Mouse (Mus musculus) olfactory bulb, adult 2 months (tissue): Measurements from ENCODE around the gene Dhrs1.

Experiments
- CTCF ChIP-seq: fragments of 200-500 bp; IDR thresholded peaks from 2 replicates; pipeline ENCODE4 v1.5.1; 2012; ENCODE audit warnings: low read depth, mild to moderate bottlenecking, low read length, moderate library complexity; ENCODE audit not compliant: insufficient read depth
- POLR2A ChIP-seq: fragments of 200-500 bp; IDR thresholded peaks from 2 replicates; pipeline ENCODE4 v1.6.1; 2012; ENCODE audit warnings: mild to moderate bottlenecking, low read depth, low read length, moderate library complexity; ENCODE audit not compliant: insufficient read depth

GRCm38 (mm10) chr14:55765696-55766095 lies 20.2 kb upstream of the Dhrs1 start, which contains the start of gene Ltb4r1:
- TF ChIP-seq CTCF (no peak), POLR2A (no peak)
